Comparison of ENCODE assay signal across 19 mouse cellular contexts in the genomic region with DNA sequence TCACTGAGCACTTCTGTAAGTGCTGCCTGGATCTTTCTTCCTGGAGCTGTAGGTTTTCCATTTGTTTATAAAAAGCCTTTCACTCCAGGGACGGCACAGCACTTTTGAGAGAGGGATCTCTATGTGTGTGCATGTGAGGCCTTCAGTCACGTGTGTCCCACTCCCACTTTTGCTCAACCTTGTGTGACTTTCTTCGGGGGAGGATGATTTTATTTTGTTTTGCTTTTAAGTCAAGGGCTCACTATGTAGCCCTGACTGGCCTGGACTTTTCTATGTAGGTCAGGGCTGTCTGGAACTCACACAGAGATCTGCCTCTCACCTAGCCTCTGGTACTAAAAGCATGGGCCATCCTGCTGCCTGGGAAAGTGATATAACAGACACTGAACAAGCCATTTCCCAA.
DNase-seq lines count a peak whose midpoint lies in the region; ATAC-seq and TF ChIP-seq lines count a peak whose summit lies in the region.
"Had no signal": no experiment of that assay in that cellular context is flagged by ENCODE, and none has a peak within 500 bp of the region (broad histone marks: within the 10 kb centered on the region; RNA-seq: fewer than 3 reads in every experiment).

No protein-coding gene starts in this region.

- no peak overlapping the region for H3K9ac ChIP-seq in kidney, embryonic 15.5 days
- no peak overlapping the region for H3K9ac ChIP-seq in stomach, postnatal 0 days (ENCODE audit: low read length)
- H3K9ac ChIP-seq: forebrain, embryonic 13.5 days; heart, embryonic 13.5 days; hindbrain, embryonic 12.5 days; hindbrain, embryonic 15.5 days had no signal

- TF ChIP-seq EP300 in stomach, postnatal 0 days (optimal IDR thresholded peaks at IDR 0.05) = no peak

- no peak overlapping the region for H3K4me2 ChIP-seq in kidney, embryonic 15.5 days
- no peak overlapping the region for H3K4me2 ChIP-seq in stomach, postnatal 0 days (replicated peaks; ENCODE audit: low read depth)
- H3K4me2 ChIP-seq: forebrain, embryonic 13.5 days; heart, embryonic 13.5 days; hindbrain, embryonic 12.5 days; hindbrain, embryonic 15.5 days had no signal

- no peak for TF ChIP-seq CTCF in gastrocnemius, adult 2 months (IDR thresholded peaks at IDR 0.05)
- no peak for TF ChIP-seq CTCF in stomach, postnatal 0 days (IDR thresholded peaks at IDR 0.05; ENCODE audit: low read depth)

- peak; percentile 67; the same call in 1 of the 2 replicates for ATAC-seq in kidney, embryonic 15.5 days (replicated peaks; ENCODE audit: low FRiP score)
- no peak for ATAC-seq in stomach, postnatal 0 days (ENCODE audit: low FRiP score, low TSS enrichment)
- ATAC-seq: CD4-positive, CD25-positive, alpha-beta regulatory T cell, adult 4 months; forebrain, embryonic 13.5 days; forebrain, embryonic 16.5 days had no signal

- no peak overlapping the region for H3K4me3 ChIP-seq in gastrocnemius, adult 2 months
- no peak overlapping the region for H3K4me3 ChIP-seq in kidney, embryonic 15.5 days (replicated peaks)
- no peak overlapping the region for H3K4me3 ChIP-seq in stomach, postnatal 0 days (ENCODE audit: low read depth, low read length)
- H3K4me3 ChIP-seq: forebrain, embryonic 10.5 days; forebrain, embryonic 13.5 days; heart, adult 2 months; heart, embryonic 10.5 days; heart, embryonic 13.5 days; hindbrain, embryonic 12.5 days; hindbrain, embryonic 15.5 days had no signal

- 39% methylated on average over 3 of the region's 3 CpGs for WGBS in kidney, embryonic 15.5 days
- 51% methylated on average over 3 of the region's 3 CpGs for WGBS in stomach, postnatal 0 days

- no peaks in the 10 kb centered on the region for H3K9me3 ChIP-seq in kidney, embryonic 15.5 days (replicated peaks)
- H3K9me3 ChIP-seq in stomach, postnatal 0 days (ENCODE audit: control insufficient read depth, low read length) = no peaks in the 10 kb centered on the region
- H3K9me3 ChIP-seq: forebrain, embryonic 10.5 days; forebrain, embryonic 13.5 days; heart, embryonic 10.5 days; heart, embryonic 13.5 days; hindbrain, embryonic 12.5 days; hindbrain, embryonic 15.5 days had no signal

- H3K27me3 ChIP-seq in kidney, embryonic 15.5 days = no peaks in the 10 kb centered on the region
- H3K27me3 ChIP-seq in stomach, postnatal 0 days (ENCODE audit: control insufficient read depth, insufficient read depth, low read length) = no peaks in the 10 kb centered on the region
- H3K27me3 ChIP-seq: forebrain, embryonic 13.5 days; heart, embryonic 13.5 days; hindbrain, embryonic 12.5 days; hindbrain, embryonic 15.5 days had no signal

- H3K27ac ChIP-seq in gastrocnemius, adult 2 months = peak overlapping the region; percentile 46
- no peak overlapping the region for H3K27ac ChIP-seq in kidney, embryonic 15.5 days
- 0 out of 2 replicates have a peak overlapping the region, but pooled peaks have one; percentile 2 for H3K27ac ChIP-seq in stomach, postnatal 0 days (replicated peaks)
- H3K27ac ChIP-seq: forebrain, embryonic 10.5 days; forebrain, embryonic 13.5 days; heart, adult 2 months; heart, embryonic 10.5 days; heart, embryonic 13.5 days; hindbrain, embryonic 12.5 days; hindbrain, embryonic 15.5 days had no signal

- H3K4me1 ChIP-seq in kidney, embryonic 15.5 days = peaks cover 26% of the 10 kb centered on the region
- H3K4me1 ChIP-seq in stomach, postnatal 0 days (replicated peaks; ENCODE audit: control insufficient read depth, insufficient read depth) = no peaks in the 10 kb centered on the region
- H3K4me1 ChIP-seq: forebrain, embryonic 13.5 days; hindbrain, embryonic 12.5 days had no signal

- peaks cover 5% of the 10 kb centered on the region; the same call in 1 of the 2 replicates for H3K36me3 ChIP-seq in kidney, embryonic 15.5 days
- H3K36me3 ChIP-seq in stomach, postnatal 0 days (ENCODE audit: control insufficient read depth, insufficient read depth, low read length) = peaks cover 9% of the 10 kb centered on the region
- H3K36me3 ChIP-seq: hindbrain, embryonic 15.5 days had no signal

- intact Hi-C loops in gastrocnemius, adult 2 months (cut with DNase I) = no loop called here

- DNase-seq in gastrocnemius, adult 2 months = no peak
- DNase-seq in gastrocnemius, adult 18-20 months (ENCODE audit: low spot score) = no peak
- DNase-seq in kidney, postnatal 25 days = no peak
- DNase-seq in stomach, postnatal 0 days (ENCODE audit: low spot score) = no peak
- DNase-seq in adipocyte (ENCODE audit: low spot score) = no peak
- DNase-seq: cerebellum, adult 18-20 months; cerebellum, adult 9-10 months; cerebellum, postnatal 14 days; gastrocnemius, postnatal 25 days; heart, adult 2 months had no signal
